Mouse (Mus musculus) embryonic facial prominence, embryonic 14.5 days (tissue): ENCODE data around the gene Xdh. TPM values are rescaled to one million over a fixed set of nuclear protein-coding genes. Genes with fewer than 3 reads are reported as not detected.
A peak's percentile ranks its signal among the peaks of the same experiment; 100 is the strongest.

ENCODE experiments used
- ATAC-seq: fragments of 200-750 bp; cut with Nextera tagmentation; 2 replicates; pipeline ENCODE4 v1.8.0; 2017; ENCODE audit warnings: low read depth, moderate number of reproducible peaks, moderate TSS enrichment
- DNase-seq: peaks from one replicate; pipeline ENCODE4 v3.0.0-alpha.2; 2015; ENCODE audit warnings: low spot score
- H3K27ac ChIP-seq: fragments of 300-500 bp; sonication (generic); replicated peaks from 2 replicates; pipeline ENCODE4 v1.5.1; 2014; ENCODE audit warnings: low read depth, mild to moderate bottlenecking, low read length, moderate library complexity
- H3K27me3 ChIP-seq: fragments of 300-500 bp; sonication (generic); replicated peaks from 2 replicates; pipeline ENCODE4 v1.6.1; 2014; ENCODE audit warnings: low read length; ENCODE audit not compliant: control insufficient read depth, insufficient read depth
- H3K36me3 ChIP-seq: fragments of 300-500 bp; sonication (generic); 2 replicates; pipeline ENCODE4 v1.6.1; 2014; ENCODE audit warnings: low read length, mixed read lengths; ENCODE audit not compliant: control insufficient read depth, insufficient read depth
- H3K4me1 ChIP-seq: fragments of 300-500 bp; sonication (generic); 2 replicates; pipeline ENCODE4 v1.6.1; 2014; ENCODE audit warnings: antibody characterized with exemption, low read length; ENCODE audit not compliant: control insufficient read depth, insufficient read depth
- H3K4me2 ChIP-seq: fragments of 300-500 bp; sonication (generic); 2 replicates; pipeline ENCODE4 v1.6.1; 2014; ENCODE audit warnings: low read depth, mild to moderate bottlenecking, low read length, moderate library complexity, mixed read lengths
- H3K4me3 ChIP-seq: fragments of 300-500 bp; sonication (generic); 2 replicates; pipeline ENCODE4 v1.5.1; 2014; ENCODE audit warnings: low read depth, mild to moderate bottlenecking, low read length
- H3K9ac ChIP-seq: fragments of 300-500 bp; sonication (generic); 2 replicates; pipeline ENCODE4 v1.6.1; 2014; ENCODE audit warnings: low read depth, mild to moderate bottlenecking, low read length, moderate library complexity, mixed read lengths
- H3K9me3 ChIP-seq: fragments of 300-500 bp; sonication (generic); 2 replicates; pipeline ENCODE4 v1.6.1; 2016; ENCODE audit warnings: low read length; ENCODE audit not compliant: control insufficient read depth
- WGBS: fragments of 180-500 bp; shearing (Covaris S2); extraction: QIAGEN DNeasy Blood & Tissue Kit; methylation state at CpG from one replicate; pipeline ENCODE4 v1.1.7; 2014; 5-methylcytosine and 5-hydroxymethylcytosine counted together
- polyA plus RNA-seq: library from polyadenylated mRNA; unstranded; fragments of >200 nt; fragmentation: Nextera tagmentation; extraction: Ambion mirVana; gene quantifications from 2 replicates; pipeline ENCODE4 v1.2.1, GENCODE M21; 2014

The Xdh gene
- polyA plus RNA-seq, 1 experiment from 2014 or later, result 2.5 TPM

GRCm38 (mm10) chr17:73971291-73971690 is 21.3 kb upstream of the Xdh start:
- no peak overlapping the region for H3K27ac ChIP-seq
- no peak overlapping the region for H3K4me2 ChIP-seq
- no peaks in the 10 kb centered on the region for H3K9me3 ChIP-seq
- H3K36me3 ChIP-seq, result no peaks in the 10 kb centered on the region
- no peak for DNase-seq
- no peak overlapping the region for H3K9ac ChIP-seq
- H3K4me3 ChIP-seq, result no peak overlapping the region
- no peak for ATAC-seq
- WGBS, result 68% methylated on average over 4 of the region's 4 CpGs
- H3K27me3 ChIP-seq, result no peaks in the 10 kb centered on the region
- peaks cover 3% of the 10 kb centered on the region; the same call in 1 of the 2 replicates for H3K4me1 ChIP-seq

- H3K27ac ChIP-seq, result no peak overlapping the region; the same call in 1 of the 2 replicates
- no peak overlapping the region for H3K4me2 ChIP-seq
- DNase-seq, result peak; percentile 75
These were observed 20.5 kb upstream of the Xdh start for GRCm38 (mm10) chr17:73970361-73971027.

GRCm38 (mm10) chr17:73964856-73965255 is 14.9 kb upstream of the Xdh start:
- H3K27ac ChIP-seq, result no peak overlapping the region
- 84% methylated on average over 9 of the region's 9 CpGs for WGBS
- H3K36me3 ChIP-seq, result no peaks in the 10 kb centered on the region
- no peaks in the 10 kb centered on the region for H3K27me3 ChIP-seq
- no peaks in the 10 kb centered on the region for H3K9me3 ChIP-seq
- DNase-seq (no peak), ATAC-seq (no peak)
- no peak overlapping the region for H3K9ac ChIP-seq
- H3K4me2 ChIP-seq, result no peak overlapping the region
- peaks cover 4% of the 10 kb centered on the region; the same call in 1 of the 2 replicates for H3K4me1 ChIP-seq
- no peak overlapping the region for H3K4me3 ChIP-seq

More at GRCm38 (mm10) chr17:73970361-73971027, 20.5 kb upstream of the Xdh start:
- no peaks in the 10 kb centered on the region for H3K36me3 ChIP-seq
- no peak overlapping the region for H3K9ac ChIP-seq
- no peak overlapping the region for H3K4me3 ChIP-seq
- H3K4me1 ChIP-seq, result peaks cover 3% of the 10 kb centered on the region; the same call in 1 of the 2 replicates
- peak; percentile 63; the same call in 1 of the 2 replicates for ATAC-seq
- WGBS, result 40% methylated on average over 3 of the region's 3 CpGs
- H3K27me3 ChIP-seq, result no peaks in the 10 kb centered on the region
- H3K9me3 ChIP-seq, result no peaks in the 10 kb centered on the region

DNA sequence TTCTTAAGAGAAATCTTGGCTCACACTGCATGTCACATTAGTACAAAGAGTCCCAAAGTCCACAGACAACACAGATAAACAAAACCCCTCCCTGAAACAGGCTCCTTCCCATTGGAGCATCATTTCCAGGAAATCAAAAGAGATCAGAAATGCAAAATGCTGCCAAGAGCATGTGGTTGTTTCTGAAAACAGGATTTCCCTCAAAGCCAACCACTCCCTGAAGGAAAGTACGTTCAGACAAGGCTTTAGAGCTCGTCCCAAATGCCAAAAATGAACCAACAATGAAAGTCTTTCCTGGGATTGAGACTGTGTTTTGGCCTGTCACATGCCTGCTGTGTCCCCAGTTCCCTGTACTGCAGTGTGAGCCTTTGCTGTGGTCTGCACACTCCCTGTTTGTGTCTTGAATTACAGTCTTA is 12.6 kb upstream of the Xdh start:
- ATAC-seq (no peak), DNase-seq (peak; percentile 68)
- no peak overlapping the region for H3K4me3 ChIP-seq
- no peaks in the 10 kb centered on the region for H3K9me3 ChIP-seq
- H3K4me1 ChIP-seq, result peaks cover 4% of the 10 kb centered on the region; the same call in 1 of the 2 replicates
- no peaks in the 10 kb centered on the region for H3K27me3 ChIP-seq
- H3K4me2 ChIP-seq, result no peak overlapping the region
- WGBS, result 40% methylated on average over 2 of the region's 2 CpGs
- H3K9ac ChIP-seq, result no peak overlapping the region
- H3K36me3 ChIP-seq, result no peaks in the 10 kb centered on the region
- H3K27ac ChIP-seq, result peak overlapping the region; percentile 30

DNA sequence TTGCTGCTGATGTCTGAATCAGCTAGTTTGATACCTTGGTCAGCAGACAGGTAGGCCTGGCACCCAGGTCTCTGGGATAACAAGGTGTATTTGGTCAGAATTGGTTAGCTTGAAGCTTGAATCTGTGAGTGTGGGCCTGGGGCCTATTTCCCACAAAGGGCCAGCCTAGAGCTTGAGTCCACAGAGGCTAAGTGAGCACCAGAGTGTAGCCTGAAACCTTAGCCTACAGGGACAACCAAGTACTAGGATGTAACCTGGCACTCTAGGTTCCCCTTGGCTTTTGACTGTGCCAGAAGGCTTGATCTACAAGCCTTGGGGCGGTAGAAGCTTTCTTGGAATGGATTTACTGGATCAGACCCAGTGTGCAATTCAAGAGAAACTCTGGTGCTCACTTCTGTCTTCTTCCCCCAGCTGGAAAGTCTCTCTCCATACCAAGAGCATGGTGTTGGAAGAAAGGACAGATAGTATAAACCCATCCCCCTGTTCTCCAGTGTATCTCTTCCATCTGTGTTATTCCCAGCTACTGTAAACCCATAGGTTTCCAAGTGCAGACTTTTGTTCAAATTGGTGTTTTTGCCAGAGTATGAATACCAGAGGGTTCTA is 11.9 kb upstream of the Xdh start:
- 87% methylated on average over 1 of the region's 1 CpGs for WGBS
- no peak overlapping the region for H3K27ac ChIP-seq

GRCm38 (mm10) chr17:73960745-73961144 is 10.7 kb upstream of the Xdh start:
- ATAC-seq (no peak), DNase-seq (no peak)
- Histone ChIP-seq H3K27ac (no peak overlapping the region), H3K4me1 (peaks cover 4% of the 10 kb centered on the region; the same call in 1 of the 2 replicates), H3K27me3 (no peaks in the 10 kb centered on the region), H3K4me3 (no peak overlapping the region), H3K9ac (no peak overlapping the region), H3K4me2 (no peak overlapping the region), H3K9me3 (no peaks in the 10 kb centered on the region), H3K36me3 (no peaks in the 10 kb centered on the region)
- WGBS, result 85% methylated on average over 4 of the region's 4 CpGs

More for the DNA sequence above, 11.9 kb upstream of the Xdh start:
- Histone ChIP-seq H3K27me3 (no peaks in the 10 kb centered on the region), H3K4me2 (no peak overlapping the region), H3K9ac (no peak overlapping the region), H3K36me3 (no peaks in the 10 kb centered on the region), H3K4me1 (peaks cover 4% of the 10 kb centered on the region; the same call in 1 of the 2 replicates), H3K9me3 (no peaks in the 10 kb centered on the region), H3K4me3 (no peak overlapping the region)
- DNase-seq (no peak), ATAC-seq (no peak)

GRCm38 (mm10) chr17:73952103-73952521 is 2.1 kb upstream of the Xdh start:
- 73% methylated on average over 4 of the region's 4 CpGs for WGBS
- ATAC-seq, result no peak
- Histone ChIP-seq H3K36me3 (no peaks in the 10 kb centered on the region), H3K4me1 (no peaks in the 10 kb centered on the region), H3K4me3 (no peak overlapping the region), H3K4me2 (no peak overlapping the region), H3K27ac (no peak overlapping the region), H3K27me3 (no peaks in the 10 kb centered on the region), H3K9ac (no peak overlapping the region), H3K9me3 (0 out of 2 replicates have a peak, but pooled peaks cover 2% of the 10 kb centered on the region)
- DNase-seq, result no peak

DNA sequence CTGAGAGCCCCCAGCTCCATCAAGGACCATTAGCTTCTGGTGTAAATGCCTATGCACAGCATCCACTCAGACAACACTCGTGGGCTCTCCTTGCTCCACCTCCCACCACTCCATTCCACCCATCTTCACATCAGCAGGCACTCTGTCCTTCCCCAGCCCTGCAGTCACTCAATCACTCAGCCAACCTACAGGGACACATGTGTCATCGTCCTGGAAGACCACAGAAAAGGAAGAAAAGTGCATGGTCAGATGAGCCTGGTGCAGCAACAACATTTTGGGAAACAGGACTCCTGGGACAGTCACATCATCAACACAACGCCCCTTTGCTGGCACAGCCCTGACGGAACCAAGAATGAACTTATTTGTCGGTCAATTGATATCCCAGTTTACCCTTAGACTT is 974 bp upstream of the Xdh start:
- no peak for ATAC-seq
- Histone ChIP-seq H3K4me3 (no peak overlapping the region), H3K4me1 (no peaks in the 10 kb centered on the region), H3K4me2 (no peak overlapping the region), H3K36me3 (no peaks in the 10 kb centered on the region), H3K27ac (no peak overlapping the region), H3K27me3 (no peaks in the 10 kb centered on the region), H3K9me3 (0 out of 2 replicates have a peak, but pooled peaks cover 2% of the 10 kb centered on the region), H3K9ac (no peak overlapping the region)
- no peak for DNase-seq
- 83% methylated on average over 5 of the region's 5 CpGs for WGBS
